Mouse (Mus musculus): Measurements from ENCODE around the gene 2210016F16Rik. TPM values are rescaled to one million over a fixed set of nuclear protein-coding genes. Genes with fewer than 3 reads are reported as not detected.

2210016F16Rik gene
- polyA plus RNA-seq, 1 experiment from 2014 or later: 30.6 TPM

- Histone ChIP-seq H3K4me3 (ENCODE audit: low read depth, low read length) (no peak overlapping the region), H3K9me3 (ENCODE audit: low read length) (no peaks in the 10 kb centered on the region), H3K9ac (replicated peaks; ENCODE audit: low read depth) (no peak overlapping the region), H3K4me1 (ENCODE audit: insufficient read depth, low read depth, low read length) (no peaks in the 10 kb centered on the region), H3K36me3 (ENCODE audit: insufficient read depth, low read length) (no peaks in the 10 kb centered on the region), H3K4me2 (replicated peaks; ENCODE audit: low read depth, low read length) (no peak overlapping the region), H3K27ac (ENCODE audit: low read length) (no peak overlapping the region), H3K27me3 (replicated peaks; ENCODE audit: insufficient read depth, low read length) (no peaks in the 10 kb centered on the region)
- no peak for DNase-seq (ENCODE audit: low spot score)
- TF ChIP-seq CTCF (IDR thresholded peaks at IDR 0.05): no peak
- no peak for TF ChIP-seq EP300 (IDR thresholded peaks at IDR 0.05)
- ATAC-seq: no peak
Observed at GRCm38 (mm10) chr13:58352996-58353395, 32.0 kb downstream of the 2210016F16Rik start.

GRCm38 (mm10) chr13:58350606-58351005 lies 34.4 kb downstream of the 2210016F16Rik start:
- Histone ChIP-seq H3K9me3 (ENCODE audit: low read length) (no peaks in the 10 kb centered on the region), H3K4me3 (ENCODE audit: low read depth, low read length) (no peak overlapping the region), H3K27ac (ENCODE audit: low read length) (no peak overlapping the region), H3K27me3 (replicated peaks; ENCODE audit: insufficient read depth, low read length) (no peaks in the 10 kb centered on the region), H3K9ac (replicated peaks; ENCODE audit: low read depth) (no peak overlapping the region), H3K4me1 (ENCODE audit: insufficient read depth, low read depth, low read length) (no peaks in the 10 kb centered on the region), H3K4me2 (replicated peaks; ENCODE audit: low read depth, low read length) (no peak overlapping the region), H3K36me3 (ENCODE audit: insufficient read depth, low read length) (no peaks in the 10 kb centered on the region)
- TF ChIP-seq CTCF (IDR thresholded peaks at IDR 0.05): no peak
- TF ChIP-seq EP300 (IDR thresholded peaks at IDR 0.05): no peak
- WGBS: 45% methylated on average over 4 of the region's 4 CpGs
- no peak for ATAC-seq
- no peak for DNase-seq (ENCODE audit: low spot score)

- H3K4me1 ChIP-seq (ENCODE audit: insufficient read depth, low read depth, low read length): no peaks in the 10 kb centered on the region
- H3K36me3 ChIP-seq (ENCODE audit: insufficient read depth, low read length): no peaks in the 10 kb centered on the region
- H3K9ac ChIP-seq (replicated peaks; ENCODE audit: low read depth): no peak overlapping the region
- 68% methylated on average over 9 of the region's 9 CpGs for WGBS
- TF ChIP-seq CTCF (IDR thresholded peaks at IDR 0.05): no peak
- TF ChIP-seq EP300 (IDR thresholded peaks at IDR 0.05): no peak
- no peak overlapping the region for H3K4me3 ChIP-seq (ENCODE audit: low read depth, low read length)
- H3K9me3 ChIP-seq (ENCODE audit: low read length): no peaks in the 10 kb centered on the region
- DNase-seq (ENCODE audit: low spot score) (no peak), ATAC-seq (no peak)
- no peak overlapping the region for H3K4me2 ChIP-seq (replicated peaks; ENCODE audit: low read depth, low read length)
- H3K27me3 ChIP-seq (replicated peaks; ENCODE audit: insufficient read depth, low read length): no peaks in the 10 kb centered on the region
- no peak overlapping the region for H3K27ac ChIP-seq (ENCODE audit: low read length)
Observed at GRCm38 (mm10) chr13:58344505-58344904, 40.5 kb downstream of the 2210016F16Rik start.

DNA sequence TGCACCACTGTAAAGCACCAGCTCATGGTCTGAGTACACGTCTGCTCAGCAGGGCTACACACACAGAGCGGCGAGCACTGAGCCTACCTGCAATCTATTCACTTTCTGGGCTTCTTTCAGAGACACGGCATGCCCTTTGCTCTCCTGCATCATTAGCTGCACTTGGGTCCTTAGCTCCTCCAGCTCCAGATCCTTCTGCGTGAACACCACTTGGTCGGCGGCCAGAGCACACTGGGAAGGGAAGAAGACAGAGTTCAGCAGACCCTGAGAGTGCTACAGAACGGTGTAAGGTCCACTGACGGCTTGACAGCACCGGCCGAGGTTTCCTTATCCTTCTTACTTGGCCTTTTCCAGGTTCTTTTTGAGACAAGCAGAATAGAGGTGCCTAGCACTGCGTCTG lies 47.6 kb downstream of the 2210016F16Rik start:
- ATAC-seq (no peak), DNase-seq (ENCODE audit: low spot score) (no peak)
- Histone ChIP-seq H3K27me3 (replicated peaks; ENCODE audit: insufficient read depth, low read length) (no peaks in the 10 kb centered on the region), H3K4me2 (replicated peaks; ENCODE audit: low read depth, low read length) (no peak overlapping the region), H3K36me3 (ENCODE audit: insufficient read depth, low read length) (no peaks in the 10 kb centered on the region), H3K9ac (replicated peaks; ENCODE audit: low read depth) (no peak overlapping the region), H3K4me3 (ENCODE audit: low read depth, low read length) (no peak overlapping the region), H3K27ac (ENCODE audit: low read length) (no peak overlapping the region), H3K4me1 (ENCODE audit: insufficient read depth, low read depth, low read length) (no peaks in the 10 kb centered on the region), H3K9me3 (ENCODE audit: low read length) (no peaks in the 10 kb centered on the region)
- no peak for TF ChIP-seq CTCF (IDR thresholded peaks at IDR 0.05)
- TF ChIP-seq EP300 (IDR thresholded peaks at IDR 0.05): no peak
- 70% methylated on average over 12 of the region's 12 CpGs for WGBS

GRCm38 (mm10) chr13:58334116-58334515 lies 50.9 kb downstream of the 2210016F16Rik start:
- ATAC-seq (no peak), DNase-seq (ENCODE audit: low spot score) (no peak)
- H3K9ac ChIP-seq (replicated peaks; ENCODE audit: low read depth): no peak overlapping the region
- no peaks in the 10 kb centered on the region for H3K9me3 ChIP-seq (ENCODE audit: low read length)
- WGBS: 94% methylated on average over 5 of the region's 5 CpGs
- H3K27me3 ChIP-seq (replicated peaks; ENCODE audit: insufficient read depth, low read length): no peaks in the 10 kb centered on the region
- no peak overlapping the region for H3K4me2 ChIP-seq (replicated peaks; ENCODE audit: low read depth, low read length)
- H3K4me1 ChIP-seq (ENCODE audit: insufficient read depth, low read depth, low read length): no peaks in the 10 kb centered on the region
- H3K4me3 ChIP-seq (ENCODE audit: low read depth, low read length): no peak overlapping the region
- H3K36me3 ChIP-seq (ENCODE audit: insufficient read depth, low read length): no peaks in the 10 kb centered on the region
- no peak overlapping the region for H3K27ac ChIP-seq (ENCODE audit: low read length)
- TF ChIP-seq CTCF (IDR thresholded peaks at IDR 0.05): no peak

MicroRNA genes within 50 kb of the gene (microRNA counts, 519-probe panel; counts per million panel counts)
- microRNA mmu-miR-7a: not detected

Small RNAs within 50 kb of the gene (microRNA-seq; reads per million reads assigned to microRNA genes)
- 29.4 reads per million, percentile 34 among the genes with 10 or more reads in this experiment for gene Mir7-1

Other genes with a start within 250 kb of the 2210016F16Rik start
- gene Idnk, start 227.6 kb downstream of the 2210016F16Rik start, polyA plus RNA-seq (2015; fragmentation: Nextera tagmentation; extraction: Ambion mirVana): 40.5 and 43.5 TPM in 2 replicates
- 52.3 and 57.3 TPM in 2 replicates for gene Ubqln1, start 169.6 kb downstream of the 2210016F16Rik start, polyA plus RNA-seq (2015; fragmentation: Nextera tagmentation; extraction: Ambion mirVana)
- 22.5 and 24.4 TPM in 2 replicates for gene Gkap1, start 109.5 kb downstream of the 2210016F16Rik start, polyA plus RNA-seq (2015; fragmentation: Nextera tagmentation; extraction: Ambion mirVana)
- gene Kif27, start 26.1 kb downstream of the 2210016F16Rik start, polyA plus RNA-seq (2015; fragmentation: Nextera tagmentation; extraction: Ambion mirVana): 1.3 and 1.5 TPM in 2 replicates
- 15.5 and 17.5 TPM in 2 replicates for gene Rmi1, start 17.0 kb upstream of the 2210016F16Rik start, polyA plus RNA-seq (2015; fragmentation: Nextera tagmentation; extraction: Ambion mirVana)
- 681 and 815 TPM in 2 replicates for gene Hnrnpk, start 18.1 kb upstream of the 2210016F16Rik start, polyA plus RNA-seq (2015; fragmentation: Nextera tagmentation; extraction: Ambion mirVana)
- 0.05 and 0.18 TPM in 2 replicates for gene Slc28a3, start 225.7 kb upstream of the 2210016F16Rik start, polyA plus RNA-seq (2015; fragmentation: Nextera tagmentation; extraction: Ambion mirVana)

Data from lung, postnatal 0 days (tissue).